In genomic region chr6:114432591-114432990, GRCm38 (mm10) we compare ENCODE assay signal across 17 mouse cellular contexts. TPM values are rescaled to one million over a fixed set of nuclear protein-coding genes. Genes with fewer than 3 reads are reported as not detected.
"Had no signal": no experiment of that assay in that cellular context is flagged by ENCODE, and none has a peak within 500 bp of the region (broad histone marks: within the 10 kb centered on the region; RNA-seq: fewer than 3 reads in every experiment).

No protein-coding gene starts in this region.

- H3K27me3 ChIP-seq: kidney, embryonic 15.5 days; midbrain, embryonic 15.5 days; neural tube, embryonic 12.5 days had no signal

- H3K4me2 ChIP-seq: kidney, embryonic 15.5 days; midbrain, embryonic 11.5 days; midbrain, embryonic 15.5 days; neural tube, embryonic 12.5 days had no signal

- H3K4me3 ChIP-seq: kidney, embryonic 15.5 days; left cerebral cortex, adult 2 months; midbrain, embryonic 15.5 days; neural tube, embryonic 12.5 days had no signal

- ATAC-seq: intestine, postnatal 0 days; lung, postnatal 0 days; midbrain, embryonic 15.5 days had no signal

- DNase-seq: lung, adult 18-20 months; lung, postnatal 4 days; retina, postnatal 1 day; right cerebral cortex, postnatal 4 days; spleen, adult 18-20 months; thymus, adult 18-20 months; thymus, postnatal 14 days had no signal

- H3K36me3 ChIP-seq: kidney, embryonic 15.5 days; midbrain, embryonic 15.5 days; neural tube, embryonic 12.5 days had no signal

- H3K9me3 ChIP-seq: kidney, embryonic 15.5 days; midbrain, embryonic 15.5 days; neural tube, embryonic 12.5 days had no signal

- H3K27ac ChIP-seq: kidney, embryonic 15.5 days; left cerebral cortex, adult 2 months; liver, embryonic 14.5 days; midbrain, embryonic 15.5 days; neural tube, embryonic 12.5 days had no signal

- H3K9ac ChIP-seq: kidney, embryonic 15.5 days; liver, embryonic 14.5 days; midbrain, embryonic 15.5 days; neural tube, embryonic 12.5 days had no signal

RNA-seq across cellular contexts. Expression of gene Hrh1, which starts 34.9 kb away (rescaled TPM):
- polyA plus RNA-seq: limb, embryonic 11.5 days; stomach, embryonic 14.5 days had no signal
